Mouse (Mus musculus) cortical plate, adult 2 months (tissue): ENCODE measurements around the gene Tvp23b. TPM values are rescaled to one million over a fixed set of nuclear protein-coding genes. Genes with fewer than 3 reads are reported as not detected.

Experiments
- H3K27ac ChIP-seq: fragments of 200-500 bp; 2 replicates; pipeline ENCODE4 v1.5.1; 2012; ENCODE audit warnings: low read length, control low read depth, inconsistent platforms; ENCODE audit not compliant: insufficient read depth
- H3K4me1 ChIP-seq: fragments of 200-500 bp; 2 replicates; pipeline ENCODE4 v1.6.1; 2011; ENCODE audit warnings: low read length; ENCODE audit not compliant: control insufficient read depth, insufficient read depth
- H3K4me3 ChIP-seq: fragments of 200-500 bp; 2 replicates; pipeline ENCODE4 v1.5.1; 2011; ENCODE audit warnings: mild to moderate bottlenecking, low read length, control low read depth; ENCODE audit not compliant: insufficient read depth
- CTCF ChIP-seq: fragments of 200-500 bp; IDR thresholded peaks from 2 replicates; pipeline ENCODE4 v1.5.1; 2011; ENCODE audit warnings: mild to moderate bottlenecking, control low read depth, low read length; ENCODE audit not compliant: insufficient read depth; ENCODE audit errors: extremely low read depth
- POLR2A ChIP-seq: fragments of 200-500 bp; IDR thresholded peaks from 2 replicates; pipeline ENCODE4 v1.6.1; 2011; ENCODE audit warnings: mild to moderate bottlenecking, low read length, control low read depth; ENCODE audit not compliant: insufficient read depth; ENCODE audit errors: extremely low read depth
- polyA plus RNA-seq: library from polyadenylated mRNA; depleted of rRNA; stranded (reverse); fragments of >200 nt; gene quantifications from 2 replicates; pipeline ENCODE4 v1.2.3, GENCODE M21; 2012

Gene Tvp23b
- polyA plus RNA-seq, 1 experiment, result 32.8 TPM

- TF ChIP-seq POLR2A, result no peak
- TF ChIP-seq CTCF, result no peak
- Histone ChIP-seq H3K4me1 (0 out of 2 replicates have a peak, but pooled peaks cover 2% of the 10 kb centered on the region), H3K4me3 (no peak overlapping the region), H3K27ac (no peak overlapping the region)
These were observed 6.1 kb downstream of the Tvp23b start for GRCm38 (mm10) chr11:62885323-62885722.

- TF ChIP-seq CTCF (no peak), POLR2A (no peak)
- Histone ChIP-seq H3K27ac (no peak overlapping the region), H3K4me1 (no peaks in the 10 kb centered on the region), H3K4me3 (no peak overlapping the region)
These were observed 11.5 kb downstream of the Tvp23b start for GRCm38 (mm10) chr11:62890796-62891195.

GRCm38 (mm10) chr11:62891763-62892162 lies 12.5 kb downstream of the Tvp23b start:
- Histone ChIP-seq H3K4me3 (no peak overlapping the region), H3K4me1 (no peaks in the 10 kb centered on the region), H3K27ac (no peak overlapping the region)
- TF ChIP-seq POLR2A, result no peak
- no peak for TF ChIP-seq CTCF

- no peak for TF ChIP-seq POLR2A
- TF ChIP-seq CTCF, result peak; percentile 87
These were observed 22.6 kb downstream of the Tvp23b start for GRCm38 (mm10) chr11:62901699-62902323.

GRCm38 (mm10) chr11:62903871-62904495 lies 24.7 kb downstream of the Tvp23b start:
- TF ChIP-seq CTCF (no peak), POLR2A (no peak)
- no peak overlapping the region for H3K27ac ChIP-seq
- H3K4me3 ChIP-seq, result no peak overlapping the region
- no peaks in the 10 kb centered on the region for H3K4me1 ChIP-seq

More at GRCm38 (mm10) chr11:62901699-62902323, 22.6 kb downstream of the Tvp23b start:
- Histone ChIP-seq H3K27ac (no peak overlapping the region), H3K4me1 (no peaks in the 10 kb centered on the region), H3K4me3 (no peak overlapping the region)

- H3K27ac ChIP-seq, result no peak overlapping the region
- H3K4me1 ChIP-seq, result peaks cover 6% of the 10 kb centered on the region
- TF ChIP-seq CTCF (0 out of 2 replicates have a peak, but pooled peaks have one; percentile 12), POLR2A (no peak)
- no peak overlapping the region for H3K4me3 ChIP-seq
These were observed 30.6 kb downstream of the Tvp23b start for GRCm38 (mm10) chr11:62909720-62910306.

GRCm38 (mm10) chr11:62911362-62911761 lies 32.1 kb downstream of the Tvp23b start:
- TF ChIP-seq POLR2A, result no peak
- TF ChIP-seq CTCF, result no peak
- Histone ChIP-seq H3K27ac (peak overlapping the region; percentile 52; the same call in 1 of the 2 replicates), H3K4me1 (peaks cover 6% of the 10 kb centered on the region), H3K4me3 (no peak overlapping the region)

GRCm38 (mm10) chr11:62913141-62913540 lies 33.9 kb downstream of the Tvp23b start:
- H3K27ac ChIP-seq, result no peak overlapping the region
- H3K4me3 ChIP-seq, result no peak overlapping the region
- peaks cover 6% of the 10 kb centered on the region for H3K4me1 ChIP-seq
- no peak for TF ChIP-seq POLR2A
- TF ChIP-seq CTCF, result no peak

GRCm38 (mm10) chr11:62914532-62914931 lies 35.3 kb downstream of the Tvp23b start:
- H3K4me1 ChIP-seq, result peaks cover 6% of the 10 kb centered on the region
- no peak overlapping the region for H3K4me3 ChIP-seq
- TF ChIP-seq CTCF (peak; percentile 51), POLR2A (no peak)
- no peak overlapping the region for H3K27ac ChIP-seq
